ENCODE assay signal across 13 mouse cellular contexts in genomic region chr5:17928471-17928870, GRCm38 (mm10). TPM values are rescaled to one million over a fixed set of nuclear protein-coding genes. Genes with fewer than 3 reads are reported as not detected.
DNase-seq lines count a peak whose midpoint lies in the region; ATAC-seq and TF ChIP-seq lines count a peak whose summit lies in the region.
"Had no signal": no experiment of that assay in that cellular context is flagged by ENCODE, and none has a peak within 500 bp of the region (broad histone marks: within the 10 kb centered on the region; RNA-seq: fewer than 3 reads in every experiment).

No protein-coding gene starts in this region.

- H3K27ac ChIP-seq in hindbrain, embryonic 14.5 days, result no peak overlapping the region
- no peak overlapping the region for H3K27ac ChIP-seq in hindbrain, embryonic 12.5 days
- H3K27ac ChIP-seq in kidney, embryonic 15.5 days, result no peak overlapping the region
- no peak overlapping the region for H3K27ac ChIP-seq in thymus, adult 2 months (ENCODE audit: control insufficient read depth, insufficient read depth, low read length)
- H3K27ac ChIP-seq: embryonic facial prominence, embryonic 12.5 days had no signal

- TF ChIP-seq CTCF in brain, embryonic 14.5 days (IDR thresholded peaks at IDR 0.05; ENCODE audit: borderline replicate concordance, extremely low read depth, insufficient read depth, insufficient read length), result no peak
- TF ChIP-seq CTCF in thymus, adult 2 months (IDR thresholded peaks at IDR 0.05; ENCODE audit: borderline replicate concordance, control insufficient read depth, extremely low read depth, insufficient read depth, low read length, poor library complexity), result no peak

- H3K4me2 ChIP-seq in hindbrain, embryonic 14.5 days (replicated peaks), result no peak overlapping the region
- no peak overlapping the region for H3K4me2 ChIP-seq in hindbrain, embryonic 12.5 days (replicated peaks)
- no peak overlapping the region for H3K4me2 ChIP-seq in kidney, embryonic 15.5 days
- H3K4me2 ChIP-seq: embryonic facial prominence, embryonic 12.5 days; heart, embryonic 11.5 days had no signal

- H3K27me3 ChIP-seq in hindbrain, embryonic 14.5 days (ENCODE audit: control insufficient read depth, insufficient read depth, low read length), result no peaks in the 10 kb centered on the region
- no peaks in the 10 kb centered on the region for H3K27me3 ChIP-seq in hindbrain, embryonic 12.5 days
- 0 out of 2 replicates have a peak, but pooled peaks cover 3% of the 10 kb centered on the region for H3K27me3 ChIP-seq in kidney, embryonic 15.5 days
- H3K27me3 ChIP-seq in thymus, adult 2 months (ENCODE audit: control insufficient read depth, insufficient read depth, low read length), result no peaks in the 10 kb centered on the region
- H3K27me3 ChIP-seq: embryonic facial prominence, embryonic 12.5 days had no signal

- no peaks in the 10 kb centered on the region for H3K4me1 ChIP-seq in hindbrain, embryonic 14.5 days (replicated peaks; ENCODE audit: control insufficient read depth, insufficient read depth, low read length)
- H3K4me1 ChIP-seq in hindbrain, embryonic 12.5 days, result 0 out of 2 replicates have a peak, but pooled peaks cover 4% of the 10 kb centered on the region
- H3K4me1 ChIP-seq in kidney, embryonic 15.5 days, result peaks cover 14% of the 10 kb centered on the region; the same call in 1 of the 2 replicates
- H3K4me1 ChIP-seq in thymus, adult 2 months (replicated peaks; ENCODE audit: control insufficient read depth, insufficient read depth, low read length), result no peaks in the 10 kb centered on the region
- H3K4me1 ChIP-seq: embryonic facial prominence, embryonic 12.5 days had no signal

- H3K36me3 ChIP-seq in hindbrain, embryonic 14.5 days (replicated peaks; ENCODE audit: control insufficient read depth, insufficient read depth), result no peaks in the 10 kb centered on the region
- H3K36me3 ChIP-seq in hindbrain, embryonic 12.5 days, result no peaks in the 10 kb centered on the region
- no peaks in the 10 kb centered on the region for H3K36me3 ChIP-seq in kidney, embryonic 15.5 days
- H3K36me3 ChIP-seq in thymus, adult 2 months (ENCODE audit: control insufficient read depth, insufficient read depth, low read length), result no peaks in the 10 kb centered on the region
- H3K36me3 ChIP-seq: embryonic facial prominence, embryonic 12.5 days had no signal

- H3K9me3 ChIP-seq in hindbrain, embryonic 14.5 days (ENCODE audit: control insufficient read depth, low read length), result no peaks in the 10 kb centered on the region
- H3K9me3 ChIP-seq in hindbrain, embryonic 12.5 days (replicated peaks), result no peaks in the 10 kb centered on the region
- no peaks in the 10 kb centered on the region for H3K9me3 ChIP-seq in kidney, embryonic 15.5 days (replicated peaks)
- H3K9me3 ChIP-seq: embryonic facial prominence, embryonic 12.5 days had no signal

- peak; percentile 37; the same call in 1 of the 2 replicates for ATAC-seq in hindbrain, embryonic 14.5 days (ENCODE audit: low FRiP score)
- ATAC-seq in hindbrain, embryonic 12.5 days (ENCODE audit: low FRiP score), result no peak
- ATAC-seq in kidney, embryonic 15.5 days (replicated peaks; ENCODE audit: low FRiP score), result peak; percentile 65

- no peak overlapping the region for H3K9ac ChIP-seq in hindbrain, embryonic 14.5 days
- no peak overlapping the region for H3K9ac ChIP-seq in hindbrain, embryonic 12.5 days
- H3K9ac ChIP-seq in kidney, embryonic 15.5 days, result no peak overlapping the region
- H3K9ac ChIP-seq: embryonic facial prominence, embryonic 12.5 days had no signal

- WGBS in hindbrain, embryonic 14.5 days, result 16% methylated on average over 4 of the region's 4 CpGs
- WGBS in hindbrain, embryonic 12.5 days, result 14% methylated on average over 4 of the region's 4 CpGs
- 30% methylated on average over 4 of the region's 4 CpGs for WGBS in kidney, embryonic 15.5 days
- WGBS in thymus, adult 2 months, result 66% methylated on average over 4 of the region's 4 CpGs

- TF ChIP-seq POLR2A in brain, embryonic 14.5 days (IDR thresholded peaks at IDR 0.05; ENCODE audit: borderline replicate concordance, extremely low read depth, insufficient read depth, insufficient read length, poor library complexity, severe bottlenecking), result no peak
- TF ChIP-seq POLR2A in thymus, adult 2 months (IDR thresholded peaks at IDR 0.05; ENCODE audit: control insufficient read depth, extremely low read depth, insufficient read depth, low read length, poor library complexity), result no peak

- no peak overlapping the region for H3K4me3 ChIP-seq in hindbrain, embryonic 14.5 days (replicated peaks; ENCODE audit: low read length)
- no peak overlapping the region for H3K4me3 ChIP-seq in hindbrain, embryonic 12.5 days
- H3K4me3 ChIP-seq in kidney, embryonic 15.5 days (replicated peaks), result no peak overlapping the region
- H3K4me3 ChIP-seq in thymus, adult 2 months (ENCODE audit: control insufficient read depth, insufficient read depth, low read length), result no peak overlapping the region
- H3K4me3 ChIP-seq: embryonic facial prominence, embryonic 12.5 days had no signal

- no peak for DNase-seq in hindbrain, embryonic 14.5 days (ENCODE audit: low spot score)
- DNase-seq in 3T3-L1 (ENCODE audit: low read depth, low spot score), result peak; percentile 54
- DNase-seq in brain, embryonic 14.5 days (ENCODE audit: low read depth), result peak; percentile 11
- DNase-seq in thymus, postnatal 10 days (ENCODE audit: low spot score in 2 of 2), result no peak
- DNase-seq in thymus, adult 2 months, result no peak
- DNase-seq in thymus, postnatal 25 days, result no peak
- DNase-seq: cerebellum, adult 11 months; right cerebral cortex, postnatal 25 days had no signal

RNA-seq across cellular contexts. Expression of gene Gnat3, which starts 33.9 kb away (rescaled TPM):
- not detected in 2 replicates for polyA plus RNA-seq in hindbrain, embryonic 14.5 days (2014; fragmentation: Nextera tagmentation; extraction: Ambion mirVana)
- polyA plus RNA-seq in hindbrain, embryonic 12.5 days (2016; fragmentation: Nextera tagmentation; extraction: Ambion mirVana), result 0.78 and 1.4 TPM in 2 replicates
- polyA plus RNA-seq in brain, embryonic 14.5 days (2012; rRNA removed), result not detected in 2 replicates
- polyA plus RNA-seq in kidney, embryonic 15.5 days (2015; fragmentation: Nextera tagmentation; extraction: Ambion mirVana), result not detected in 2 replicates
- polyA plus RNA-seq in thymus, adult 2 months (2012; rRNA removed), result 0.18 and 0.46 TPM in 2 replicates
- polyA plus RNA-seq: heart, embryonic 11.5 days; intestine, embryonic 14.5 days had no signal

RNA-seq across cellular contexts. Expression of gene Cd36, which starts 39.9 kb away (rescaled TPM):
- 6.2 and 7.2 TPM in 2 replicates for polyA plus RNA-seq in hindbrain, embryonic 14.5 days (2014; fragmentation: Nextera tagmentation; extraction: Ambion mirVana)
- polyA plus RNA-seq in hindbrain, embryonic 12.5 days (2016; fragmentation: Nextera tagmentation; extraction: Ambion mirVana), result 4.4 and 4.8 TPM in 2 replicates
- polyA plus RNA-seq in brain, embryonic 14.5 days (2012; rRNA removed), result 2.3 and 3.4 TPM in 2 replicates
- 10.1 and 11.2 TPM in 2 replicates for polyA plus RNA-seq in kidney, embryonic 15.5 days (2015; fragmentation: Nextera tagmentation; extraction: Ambion mirVana)
- polyA plus RNA-seq in thymus, adult 2 months (2012; rRNA removed), result 9.4 and 17.0 TPM in 2 replicates

Comparison
In these comparisons a context has a peak if more than half of its experiments do, and no peak if none do; other contexts are left out.
1. DNase-seq: peak in 3T3-L1 (single experiment) and brain, embryonic 14.5 days (single experiment); none in hindbrain, embryonic 14.5 days (single experiment), thymus, postnatal 10 days (0 of 2), thymus, adult 2 months (single experiment) and thymus, postnatal 25 days (single experiment).